Mouse (Mus musculus) myocyte (in vitro differentiated cells): ENCODE measurements around the gene Gm17651. TPM values are rescaled to one million over a fixed set of nuclear protein-coding genes. Genes with fewer than 3 reads are reported as not detected.

Experiments
- H3K27me3 ChIP-seq: one replicate; pipeline ENCODE4 v1.6.1; 2011; ENCODE audit not compliant: control insufficient read depth, insufficient read depth, insufficient read length
- H3K36me3 ChIP-seq: one replicate; pipeline ENCODE4 v1.6.1; 2011; ENCODE audit not compliant: control insufficient read depth, insufficient read depth
- H3K4me2 ChIP-seq: one replicate; pipeline ENCODE4 v1.6.1; 2011; ENCODE audit warnings: low read depth, control low read depth
- H3K4me3 ChIP-seq: one replicate; pipeline ENCODE4 v1.5.1; 2011; ENCODE audit warnings: mild to moderate bottlenecking, control low read depth, moderate library complexity
- H3K79me2 ChIP-seq: one replicate; pipeline ENCODE4 v1.6.1; 2011; ENCODE audit not compliant: control insufficient read depth, insufficient read depth
- H3ac ChIP-seq: one replicate; pipeline ENCODE4 v1.6.1; 2011; ENCODE audit not compliant: control insufficient read depth, insufficient read length
- CEBPB ChIP-seq: IDR thresholded peaks from 2 replicates; pipeline ENCODE4 v1.6.1; 2011; ENCODE audit warnings: mild to moderate bottlenecking, moderate library complexity; ENCODE audit not compliant: poor library complexity, insufficient read depth, severe bottlenecking
- E2F4 ChIP-seq: IDR thresholded peaks from one replicate; pipeline ENCODE4 v1.6.1; 2011; ENCODE audit warnings: mild to moderate bottlenecking, control low read depth, moderate library complexity; ENCODE audit not compliant: insufficient read depth
- MAX ChIP-seq: IDR thresholded peaks from one replicate; pipeline ENCODE4 v1.6.1; 2011; ENCODE audit warnings: low read depth, mild to moderate bottlenecking, control low read depth
- MYOD1 ChIP-seq, 3 experiments: IDR thresholded peaks; one replicate each; pipeline ENCODE4 v1.6.1; 2011; ENCODE audit warnings: control low read depth in 2 of 3, low read depth in 2 of 3, mild to moderate bottlenecking in 2 of 3, moderate library complexity in 1 of 3; ENCODE audit not compliant: insufficient read length in 2 of 3, control insufficient read depth in 1 of 3
- MYOG ChIP-seq, 3 experiments: IDR thresholded peaks; one replicate each; pipeline ENCODE4 v1.6.1; 2011; ENCODE audit warnings: control low read depth in 2 of 3, low read depth in 2 of 3, mild to moderate bottlenecking in 2 of 3; ENCODE audit not compliant: insufficient read length in 2 of 3, control insufficient read depth in 1 of 3, insufficient read depth in 1 of 3
- POLR2A ChIP-seq: IDR thresholded peaks from one replicate; pipeline ENCODE4 v1.6.1; 2011; ENCODE audit warnings: low read depth, mild to moderate bottlenecking, control low read depth, moderate library complexity; ENCODE audit not compliant: insufficient read length
- POLR2AphosphoS2 ChIP-seq: IDR thresholded peaks from one replicate; pipeline ENCODE4 v1.6.1; 2011; ENCODE audit warnings: low read depth, control low read depth; ENCODE audit not compliant: insufficient read length
- REST ChIP-seq: IDR thresholded peaks from one replicate; pipeline ENCODE4 v1.6.1; 2011; ENCODE audit warnings: mild to moderate bottlenecking, control low read depth, moderate library complexity; ENCODE audit not compliant: insufficient read depth, insufficient read length
- SRF ChIP-seq: IDR thresholded peaks from one replicate; pipeline ENCODE4 v1.6.1; 2011; ENCODE audit warnings: low read depth; ENCODE audit not compliant: control insufficient read depth, insufficient read length
- TCF12 ChIP-seq: IDR thresholded peaks from one replicate; pipeline ENCODE4 v1.6.1; 2011; ENCODE audit warnings: mild to moderate bottlenecking, control low read depth; ENCODE audit not compliant: poor library complexity, insufficient read depth, severe bottlenecking
- TCF3 ChIP-seq: IDR thresholded peaks from one replicate; pipeline ENCODE4 v1.6.1; 2011; ENCODE audit warnings: low read depth, control low read depth; ENCODE audit not compliant: insufficient read length
- USF1 ChIP-seq: IDR thresholded peaks from one replicate; pipeline ENCODE4 v1.6.1; 2011; ENCODE audit warnings: low read depth, mild to moderate bottlenecking, control low read depth, moderate library complexity
- polyA plus RNA-seq: library from polyadenylated mRNA; unstranded; fragments of >200 nt; fragmentation: generic; extraction: Trizol; gene quantifications from one replicate; pipeline ENCODE4 v1.2.1, GENCODE M21; 2012; ENCODE audit warnings: missing spikeins

The Gm17651 gene
- polyA plus RNA-seq, 1 experiment: not detected

DNA sequence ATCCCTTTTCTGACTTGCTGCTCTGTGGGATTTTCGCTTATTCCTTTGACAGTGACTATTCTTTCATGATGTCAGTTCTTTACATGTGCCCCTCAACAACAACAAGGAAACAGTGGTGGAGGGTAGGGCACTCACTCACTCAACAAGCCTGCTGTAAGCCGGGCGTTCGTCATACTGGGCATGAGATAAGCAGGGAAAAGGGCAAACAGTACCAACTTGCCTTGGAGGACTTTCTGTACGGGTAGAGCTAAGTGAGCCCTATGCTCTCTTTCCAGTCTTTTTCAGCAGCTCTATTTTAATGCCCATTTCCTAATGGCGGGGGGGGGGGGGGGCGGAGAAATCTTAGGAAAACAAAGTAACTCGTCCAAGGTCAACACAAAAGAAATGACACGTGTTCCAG lies 32.5 kb downstream of the Gm17651 start:
- H3ac ChIP-seq: no peak overlapping the region
- H3K4me3 ChIP-seq: no peak overlapping the region
- H3K4me2 ChIP-seq: no peak overlapping the region
- H3K27me3 ChIP-seq: no peaks in the 10 kb centered on the region
- no peak for TF ChIP-seq MYOD1 (IDR thresholded peaks at IDR 0.05; ENCODE audit: control insufficient read depth in 1 of 3, insufficient read length in 2 of 3, low read depth in 2 of 3)
- TF ChIP-seq USF1: no peak
- TF ChIP-seq MYOG (IDR thresholded peaks at IDR 0.05; ENCODE audit: control insufficient read depth in 1 of 3, insufficient read depth in 1 of 3, insufficient read length in 2 of 3, low read depth in 2 of 3): no peak
- no peak for TF ChIP-seq POLR2A
- no peak for TF ChIP-seq SRF
- no peak for TF ChIP-seq TCF12
- no peak for TF ChIP-seq E2F4
- no peak for TF ChIP-seq CEBPB
- no peak for TF ChIP-seq POLR2AphosphoS2
- no peak for TF ChIP-seq MAX
- TF ChIP-seq REST: no peak
- TF ChIP-seq TCF3: no peak
- H3K79me2 ChIP-seq: no peaks in the 10 kb centered on the region
- H3K36me3 ChIP-seq: no peaks in the 10 kb centered on the region

DNA sequence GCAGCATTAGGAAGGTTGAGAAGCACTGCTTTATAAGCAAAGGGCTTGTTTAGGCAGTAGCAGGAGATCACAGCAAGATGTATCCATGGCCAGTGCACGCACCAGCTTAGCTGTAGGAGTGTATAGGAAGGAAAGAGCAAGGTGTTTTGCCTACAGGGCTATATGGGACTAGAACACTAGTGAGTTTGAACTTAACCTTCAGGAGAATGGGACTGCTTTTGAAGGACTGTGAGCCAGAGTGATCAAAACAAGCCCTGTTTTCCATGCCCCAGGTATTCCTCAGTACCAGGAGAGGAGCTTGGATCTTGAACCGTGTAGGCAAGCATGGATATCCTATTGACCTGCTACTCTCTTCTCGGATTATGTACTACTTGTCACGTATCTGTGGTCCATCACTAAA lies 33.1 kb downstream of the Gm17651 start:
- no peak for TF ChIP-seq TCF3
- TF ChIP-seq TCF12: no peak
- no peak for TF ChIP-seq MYOD1 (IDR thresholded peaks at IDR 0.05; ENCODE audit: control insufficient read depth in 1 of 3, insufficient read length in 2 of 3, low read depth in 2 of 3)
- TF ChIP-seq MYOG (IDR thresholded peaks at IDR 0.05; ENCODE audit: control insufficient read depth in 1 of 3, insufficient read depth in 1 of 3, insufficient read length in 2 of 3, low read depth in 2 of 3): no peak
- no peak for TF ChIP-seq CEBPB
- TF ChIP-seq POLR2AphosphoS2: no peak
- TF ChIP-seq REST: no peak
- TF ChIP-seq USF1: no peak
- no peak for TF ChIP-seq SRF
- no peak for TF ChIP-seq E2F4
- no peak for TF ChIP-seq POLR2A
- TF ChIP-seq MAX: no peak
- Histone ChIP-seq H3K36me3 (no peaks in the 10 kb centered on the region), H3ac (no peak overlapping the region), H3K4me3 (no peak overlapping the region), H3K79me2 (no peaks in the 10 kb centered on the region), H3K4me2 (no peak overlapping the region), H3K27me3 (no peaks in the 10 kb centered on the region)

DNA sequence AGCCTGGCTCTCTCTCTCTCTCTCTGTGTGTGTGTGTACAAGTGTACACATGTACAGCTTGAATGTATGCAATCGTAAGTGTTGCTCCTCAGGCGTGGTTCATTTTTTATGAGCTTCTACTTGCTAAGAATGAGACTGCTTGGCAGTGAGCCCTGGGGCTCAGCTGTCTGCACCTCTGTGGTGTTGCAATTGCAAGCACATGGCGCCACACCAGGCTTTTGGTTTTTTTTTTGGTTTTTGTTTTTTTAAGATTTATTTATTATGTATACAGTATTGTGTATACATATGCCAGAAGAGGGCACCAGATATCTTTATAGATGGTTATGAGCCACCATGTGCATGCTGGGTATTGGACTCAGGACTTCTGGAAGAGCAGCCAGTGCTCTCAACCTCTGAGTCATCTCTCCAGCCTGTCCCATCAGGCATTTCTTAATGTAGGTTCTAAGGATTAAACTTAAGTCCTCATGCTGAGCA lies 40.2 kb downstream of the Gm17651 start:
- TF ChIP-seq TCF3: no peak
- TF ChIP-seq MYOD1 (IDR thresholded peaks at IDR 0.05; ENCODE audit: control insufficient read depth in 1 of 3, insufficient read length in 2 of 3, low read depth in 2 of 3): peak in 2 of 3 experiments; percentile 26 to 44
- peak; percentile 33 for TF ChIP-seq TCF12
- TF ChIP-seq USF1: no peak
- peak in 2 of 3 experiments; percentile 13 to 60 for TF ChIP-seq MYOG (IDR thresholded peaks at IDR 0.05; ENCODE audit: control insufficient read depth in 1 of 3, insufficient read depth in 1 of 3, insufficient read length in 2 of 3, low read depth in 2 of 3)
- no peak for TF ChIP-seq E2F4
- no peak for TF ChIP-seq POLR2AphosphoS2
- no peak for TF ChIP-seq SRF
- TF ChIP-seq MAX: no peak
- no peak for TF ChIP-seq REST
- peak; percentile 93 for TF ChIP-seq CEBPB
- no peak for TF ChIP-seq POLR2A
- Histone ChIP-seq H3K27me3 (no peaks in the 10 kb centered on the region), H3K4me3 (no peak overlapping the region), H3K4me2 (peak overlapping the region; percentile 44), H3ac (no peak overlapping the region), H3K36me3 (no peaks in the 10 kb centered on the region), H3K79me2 (no peaks in the 10 kb centered on the region)

DNA sequence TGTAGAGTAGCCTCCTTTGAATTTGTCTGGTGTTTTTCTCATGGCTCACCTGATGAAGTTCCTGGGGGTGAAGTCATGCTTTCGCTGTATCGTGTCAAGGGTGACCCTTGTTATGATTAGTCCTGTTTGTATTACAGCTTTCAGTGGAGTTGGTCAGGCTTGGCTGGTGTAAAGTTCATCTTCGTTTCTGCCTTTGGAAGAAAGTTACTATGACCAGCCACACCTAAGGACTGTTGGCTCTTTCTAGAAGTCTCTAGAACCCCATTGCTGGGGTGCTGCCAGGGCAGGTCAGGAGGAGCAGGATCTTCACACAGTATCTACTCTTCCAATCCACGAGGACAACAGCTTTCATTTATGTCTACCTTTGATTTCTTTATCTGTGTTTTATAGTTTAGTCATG lies 41.0 kb downstream of the Gm17651 start:
- H3K27me3 ChIP-seq: no peaks in the 10 kb centered on the region
- H3K36me3 ChIP-seq: no peaks in the 10 kb centered on the region
- H3K4me2 ChIP-seq: no peak overlapping the region
- H3ac ChIP-seq: no peak overlapping the region
- TF ChIP-seq REST: no peak
- no peak for TF ChIP-seq TCF12
- TF ChIP-seq MYOD1 (IDR thresholded peaks at IDR 0.05; ENCODE audit: control insufficient read depth in 1 of 3, insufficient read length in 2 of 3, low read depth in 2 of 3): no peak
- TF ChIP-seq E2F4: no peak
- TF ChIP-seq MYOG (IDR thresholded peaks at IDR 0.05; ENCODE audit: control insufficient read depth in 1 of 3, insufficient read depth in 1 of 3, insufficient read length in 2 of 3, low read depth in 2 of 3): no peak
- TF ChIP-seq MAX: no peak
- TF ChIP-seq POLR2AphosphoS2: no peak
- no peak overlapping the region for H3K4me3 ChIP-seq
- H3K79me2 ChIP-seq: no peaks in the 10 kb centered on the region

DNA sequence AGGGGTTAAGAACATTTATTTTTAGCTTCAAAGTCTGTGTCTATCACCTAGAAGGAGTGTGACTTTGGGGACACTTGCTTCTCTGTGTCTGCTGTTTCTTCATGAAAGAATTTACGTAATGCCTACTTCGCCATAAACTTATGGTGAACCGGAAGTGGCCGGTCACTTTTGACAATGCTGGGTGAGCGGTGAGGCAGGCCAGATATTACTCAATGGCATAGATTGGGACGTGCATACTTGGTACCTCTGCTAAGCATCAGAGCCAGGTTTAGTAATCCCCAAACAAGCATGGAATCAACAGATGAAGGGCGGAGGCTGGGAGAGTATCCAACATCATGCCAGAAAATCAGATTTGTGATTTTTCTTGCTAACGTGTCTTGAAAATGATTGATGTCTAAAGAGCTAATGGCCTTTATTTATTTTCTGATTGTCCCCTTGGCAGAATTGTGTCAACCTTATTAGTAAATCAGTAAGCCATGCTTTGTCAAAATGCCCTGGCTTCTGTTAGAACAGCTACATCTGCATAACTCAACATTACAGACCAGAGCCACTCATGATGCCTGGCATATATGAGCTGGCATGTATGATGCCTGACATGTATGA lies 43.1 kb downstream of the Gm17651 start:
- Histone ChIP-seq H3K4me3 (no peak overlapping the region), H3K4me2 (no peak overlapping the region), H3K27me3 (no peaks in the 10 kb centered on the region), H3K79me2 (no peaks in the 10 kb centered on the region), H3K36me3 (no peaks in the 10 kb centered on the region), H3ac (no peak overlapping the region)
- no peak for TF ChIP-seq E2F4
- TF ChIP-seq TCF12: no peak
- TF ChIP-seq REST: no peak
- TF ChIP-seq POLR2A: no peak
- no peak for TF ChIP-seq SRF
- no peak for TF ChIP-seq TCF3
- TF ChIP-seq POLR2AphosphoS2: no peak
- no peak for TF ChIP-seq CEBPB
- no peak for TF ChIP-seq MYOD1 (IDR thresholded peaks at IDR 0.05; ENCODE audit: control insufficient read depth in 1 of 3, insufficient read length in 2 of 3, low read depth in 2 of 3)
- TF ChIP-seq MAX: no peak
- no peak for TF ChIP-seq USF1
